ENCODE assay signal across 20 mouse cellular contexts in genomic region chr9:94432144-94432747, GRCm38 (mm10).
DNase-seq lines count a peak whose midpoint lies in the region; ATAC-seq lines count a peak whose summit lies in the region.
"Had no signal": no experiment of that assay in that cellular context is flagged by ENCODE, and none has a peak within 500 bp of the region (broad histone marks: within the 10 kb centered on the region; RNA-seq: fewer than 3 reads in every experiment).

No protein-coding gene starts in this region.

- no peaks in the 10 kb centered on the region for H3K4me1 ChIP-seq in hindbrain, embryonic 13.5 days (replicated peaks)
- H3K4me1 ChIP-seq: embryonic facial prominence, embryonic 13.5 days; forebrain, embryonic 12.5 days had no signal

- peak; percentile 4 for DNase-seq in heart, adult 11 months
- DNase-seq in heart, postnatal 36 days = no peak
- DNase-seq in kidney, postnatal 14 days = no peak
- DNase-seq in layer of hippocampus, adult 9-10 months (ENCODE audit: low spot score) = no peak
- DNase-seq: adrenal gland, adult 2 months; adrenal gland, postnatal 25 days; cerebellum, adult 2 months; cerebellum, postnatal 10 days; gastrocnemius, postnatal 14 days; heart, postnatal 14 days had no signal

- H3K9ac ChIP-seq in hindbrain, embryonic 13.5 days = no peak overlapping the region
- H3K9ac ChIP-seq: embryonic facial prominence, embryonic 13.5 days; forebrain, embryonic 12.5 days; heart, embryonic 15.5 days had no signal

- H3K4me2 ChIP-seq in hindbrain, embryonic 13.5 days = no peak overlapping the region
- H3K4me2 ChIP-seq: embryonic facial prominence, embryonic 13.5 days; forebrain, embryonic 12.5 days; heart, embryonic 11.5 days; heart, embryonic 15.5 days had no signal

- H3K4me3 ChIP-seq in hindbrain, embryonic 13.5 days = no peak overlapping the region
- H3K4me3 ChIP-seq: embryonic facial prominence, embryonic 13.5 days; forebrain, embryonic 12.5 days; heart, embryonic 15.5 days had no signal

- H3K27ac ChIP-seq in hindbrain, embryonic 13.5 days = no peak overlapping the region
- H3K27ac ChIP-seq: embryonic facial prominence, embryonic 13.5 days; forebrain, embryonic 12.5 days; heart, embryonic 15.5 days had no signal

- ATAC-seq in granulocyte monocyte progenitor cell, adult 5-6 weeks (replicated peaks; ENCODE audit: poor library complexity, severe bottlenecking) = peak; percentile 83
- ATAC-seq in megakaryocyte progenitor cell, adult 5-6 weeks (replicated peaks; ENCODE audit: poor library complexity) = peak; percentile 83
- ATAC-seq in hindbrain, embryonic 13.5 days (ENCODE audit: low FRiP score) = no peak
- ATAC-seq: forebrain, embryonic 16.5 days; hindbrain, embryonic 16.5 days; inflammation-experienced regulatory T-cells, adult 6 months had no signal

- H3K27me3 ChIP-seq in hindbrain, embryonic 13.5 days = no peaks in the 10 kb centered on the region
- H3K27me3 ChIP-seq: embryonic facial prominence, embryonic 13.5 days; forebrain, embryonic 12.5 days; heart, embryonic 15.5 days had no signal

- intact Hi-C loops in heart, postnatal 36 days (cut with DNase I) = no loop called here

- H3K36me3 ChIP-seq in hindbrain, embryonic 13.5 days = no peaks in the 10 kb centered on the region
- H3K36me3 ChIP-seq: embryonic facial prominence, embryonic 13.5 days; forebrain, embryonic 12.5 days; heart, embryonic 15.5 days had no signal

- H3K9me3 ChIP-seq in hindbrain, embryonic 13.5 days = no peaks in the 10 kb centered on the region
- H3K9me3 ChIP-seq: embryonic facial prominence, embryonic 13.5 days; forebrain, embryonic 12.5 days; heart, embryonic 15.5 days had no signal

- 94% methylated on average over 3 of the region's 3 CpGs for WGBS in hindbrain, embryonic 13.5 days
